Mouse (Mus musculus) stomach, adult 2 months (tissue): ENCODE data around the gene Foxn1. TPM values are rescaled to one million over a fixed set of nuclear protein-coding genes. Genes with fewer than 3 reads are reported as not detected.

Experiments used
- polyA plus RNA-seq: library from polyadenylated mRNA; depleted of rRNA; stranded (reverse); fragments of >200 nt; gene quantifications from 2 replicates; pipeline ENCODE4 v1.2.3, GENCODE M21; 2012; rRNA removed

Gene Foxn1
- 1.5 and 1.9 TPM in 2 replicates for polyA plus RNA-seq

DNA sequence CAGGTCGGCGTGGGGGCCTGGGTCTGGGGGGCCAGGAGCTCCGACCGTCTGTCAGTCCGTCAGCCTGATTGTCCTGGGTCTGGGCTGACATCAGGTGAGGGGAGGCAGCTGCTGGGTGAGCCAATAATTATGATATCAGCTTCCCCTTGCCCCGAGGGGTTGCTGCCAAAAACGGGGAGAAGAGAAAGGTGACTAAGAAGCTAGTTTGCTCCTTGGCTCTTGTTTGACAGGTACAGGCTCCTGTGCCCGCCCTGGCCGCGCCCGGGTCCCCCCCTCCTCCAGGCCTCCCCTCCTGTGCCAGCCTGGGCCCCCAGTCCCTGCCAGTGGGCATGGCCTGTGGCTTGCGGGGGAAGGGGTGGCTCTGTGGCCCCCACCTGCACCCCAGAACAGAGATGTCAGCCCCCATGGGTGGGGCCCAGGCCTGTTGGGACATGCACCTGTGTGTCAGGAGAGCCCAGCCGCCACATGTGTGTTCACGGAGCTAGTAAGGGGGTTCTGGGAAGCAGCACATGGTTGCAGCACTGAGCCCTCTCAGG lies at the start of gene Foxn1:
Foxn1 (minus strand) TSS at position 51 of the 536 bp plus-strand sequence.

DNA sequence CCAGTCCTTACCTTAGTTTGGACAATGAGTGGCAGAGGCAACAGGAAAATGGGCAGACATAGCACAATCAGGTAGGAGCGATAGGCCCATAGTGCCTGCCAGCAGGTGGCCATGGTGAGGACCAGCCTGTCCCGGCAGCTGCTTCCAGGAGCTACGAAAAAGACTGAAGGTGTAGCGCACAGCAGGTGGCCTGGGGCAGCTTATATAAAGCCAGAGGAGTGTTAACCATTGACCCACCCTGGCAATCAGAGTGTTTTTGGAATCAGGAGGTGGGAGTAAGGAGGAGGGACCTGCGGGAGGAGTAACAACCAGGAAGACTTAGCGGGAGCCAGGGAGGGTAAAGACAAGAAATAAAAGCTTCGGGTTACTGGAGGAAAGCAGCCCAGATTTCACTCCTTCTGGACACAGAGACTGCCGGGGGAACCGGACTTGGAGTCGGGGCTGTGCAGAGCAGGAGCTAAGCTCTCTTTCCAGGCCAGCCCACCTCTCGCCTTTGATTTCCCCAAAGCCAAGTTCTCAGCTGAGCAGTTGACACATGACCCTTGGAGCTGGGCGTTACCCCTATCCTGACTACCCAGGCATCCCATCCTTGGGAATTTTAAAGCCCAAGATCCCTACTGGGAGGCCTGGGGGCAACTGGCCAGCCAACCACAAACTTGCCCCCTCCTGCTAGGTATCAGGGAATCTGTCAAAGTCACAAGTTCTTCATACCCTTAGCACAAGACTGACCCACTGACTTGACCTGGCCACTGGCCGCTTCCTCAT lies 35.9 kb upstream of the Foxn1 start, which contains the start of gene Slc13a2:
Slc13a2 (minus strand) TSS at position 163 of the 765 bp plus-strand sequence.

DNA sequence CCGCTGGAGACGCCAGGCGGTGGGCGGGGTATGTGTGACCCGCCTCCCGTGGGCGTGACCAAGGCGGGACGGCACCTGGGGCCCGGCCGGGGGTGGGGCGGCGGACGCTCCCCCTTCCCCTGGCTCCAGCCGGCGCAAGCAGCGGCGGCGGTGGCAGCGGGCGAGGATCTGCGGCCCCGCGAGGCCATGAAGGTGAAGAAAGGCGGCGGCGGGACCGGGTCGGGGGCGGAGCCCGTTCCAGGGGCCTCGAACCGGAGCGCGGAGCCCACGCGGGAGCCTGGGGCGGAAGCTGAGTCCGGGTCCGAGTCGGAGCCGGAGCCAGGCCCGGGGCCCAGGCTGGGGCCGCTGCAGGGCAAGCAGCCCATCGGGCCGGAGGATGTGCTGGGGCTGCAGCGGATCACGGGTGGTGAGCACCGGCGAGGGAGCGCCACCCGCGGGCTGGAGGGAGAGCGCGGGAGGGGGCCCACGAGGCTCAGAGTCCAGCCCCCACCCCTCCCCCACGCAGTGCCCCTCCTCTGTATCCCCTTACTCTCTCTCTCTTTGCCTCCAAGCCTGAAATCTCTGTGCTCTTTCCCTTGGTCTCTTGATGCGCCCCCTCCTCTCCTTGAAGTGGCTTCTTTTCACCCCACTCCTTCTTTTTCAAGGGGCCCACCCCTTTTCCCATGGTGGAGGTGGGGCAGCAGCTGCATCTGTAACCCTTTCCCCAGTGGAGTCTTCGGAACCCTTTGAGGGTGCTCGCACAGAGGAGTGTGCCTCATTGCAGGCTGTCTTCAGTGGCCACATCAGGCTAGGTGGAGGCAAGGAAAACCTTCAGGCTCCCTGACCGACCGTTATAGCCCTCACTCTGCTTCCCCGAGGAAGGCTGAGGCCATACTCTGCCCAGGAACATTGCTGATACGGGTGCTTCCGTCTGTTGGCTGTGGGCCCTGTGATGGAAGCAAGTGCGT lies 42.7 kb downstream of the Foxn1 start, which contains the start of gene Unc119:
Unc119 (plus strand) TSS at position 102 of the 947 bp plus-strand sequence.

DNA sequence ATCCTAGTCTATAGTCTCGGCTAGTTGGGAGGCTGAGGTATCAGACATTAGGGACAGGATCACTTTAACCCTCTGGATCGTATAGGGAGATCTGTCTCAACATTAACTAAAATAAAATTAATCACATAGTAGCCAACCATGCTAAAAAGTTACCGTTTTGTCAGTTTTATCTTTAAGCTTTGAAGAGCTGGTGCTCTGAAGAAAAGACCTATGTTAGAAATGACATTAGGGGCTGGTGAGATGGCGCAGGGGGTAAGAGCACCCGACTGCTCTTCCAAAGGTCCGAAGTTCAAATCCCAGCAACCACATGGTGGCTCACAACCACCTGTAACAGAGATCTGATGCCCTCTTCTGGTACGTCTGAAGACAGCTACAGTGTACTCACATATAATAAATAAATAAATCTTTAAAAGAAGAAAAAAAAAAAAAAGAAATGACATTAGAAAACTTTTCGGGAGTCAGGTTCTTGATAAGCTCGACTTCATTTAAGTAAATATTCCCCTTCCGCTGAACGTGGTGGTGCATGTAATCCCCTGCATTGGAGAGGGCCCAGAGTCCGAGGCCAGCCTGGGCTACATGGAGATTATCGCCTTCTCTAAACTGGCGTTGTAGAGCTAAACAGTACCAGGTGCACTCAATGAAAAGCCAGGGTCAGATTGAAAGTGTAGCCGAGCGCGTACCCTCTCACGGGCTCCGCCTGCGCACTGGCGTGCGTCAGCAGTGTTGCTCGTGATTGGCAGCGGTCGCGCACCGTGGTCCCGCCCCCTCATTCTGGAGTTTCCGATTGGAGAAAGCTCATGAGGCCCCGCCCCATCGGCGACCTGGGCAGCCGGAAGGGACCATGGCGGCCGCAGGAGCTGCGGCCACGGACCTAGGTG lies 58.5 kb downstream of the Foxn1 start, which contains the start of gene Pigs:
Pigs (plus strand) TSS at position 782 of the 878 bp plus-strand sequence.

DNA sequence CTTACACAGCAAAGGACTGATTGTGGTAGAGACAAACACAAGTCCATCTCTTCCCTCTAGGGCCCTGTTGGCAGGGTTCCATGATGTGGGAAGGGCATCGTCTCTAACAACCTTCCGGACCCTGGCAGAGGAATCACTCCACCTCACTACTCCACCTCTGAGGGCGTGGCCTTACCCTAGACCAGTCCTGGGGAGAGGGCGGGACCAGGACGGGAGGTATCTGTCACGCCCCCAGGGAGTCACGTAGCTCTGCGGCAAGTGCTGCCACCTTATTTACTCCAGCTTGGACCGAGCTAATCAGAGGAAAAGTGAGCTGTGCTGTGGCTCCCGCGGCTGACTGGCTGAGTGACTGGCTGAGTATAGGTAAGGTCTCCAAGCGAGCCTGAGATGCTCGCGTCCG lies 63.5 kb downstream of the Foxn1 start, which contains the start of gene Aldoc:
Aldoc (plus strand) TSS at position 109 of the 400 bp plus-strand sequence.

Other genes starting within 250 kb of the Foxn1 start
- 56.3 and 88.1 TPM in 2 replicates for gene Traf4, start 221.0 kb downstream of the Foxn1 start, polyA plus RNA-seq
- gene Nek8, start 209.9 kb downstream of the Foxn1 start, polyA plus RNA-seq, result 6.4 and 6.5 TPM in 2 replicates
- gene Tlcd1, start 209.8 kb downstream of the Foxn1 start, polyA plus RNA-seq, result 23.7 and 47.3 TPM in 2 replicates
- gene Rpl23a, start 203.0 kb downstream of the Foxn1 start, polyA plus RNA-seq, result 14.0 and 21.6 TPM in 2 replicates
- gene Rab34, start 198.1 kb downstream of the Foxn1 start, polyA plus RNA-seq, result 17.3 and 32.5 TPM in 2 replicates
- 0.09 and 0.15 TPM in 2 replicates for gene Proca1, start 193.2 kb downstream of the Foxn1 start, polyA plus RNA-seq
- 49.4 and 60.2 TPM in 2 replicates for gene Sdf2, start 140.8 kb downstream of the Foxn1 start, polyA plus RNA-seq
- 14.7 and 15.7 TPM in 2 replicates for gene Supt6, start 140.6 kb downstream of the Foxn1 start, polyA plus RNA-seq
- gene 2610507B11Rik, start 124.8 kb downstream of the Foxn1 start, polyA plus RNA-seq, result 46.4 and 52.0 TPM in 2 replicates
- gene BC030499, start 95.7 kb downstream of the Foxn1 start, polyA plus RNA-seq, result 0.06 TPM in 2 replicates
- 2.4 and 4.1 TPM in 2 replicates for gene Spag5, start 85.0 kb downstream of the Foxn1 start, polyA plus RNA-seq
- gene Aldoc, start 63.6 kb downstream of the Foxn1 start, polyA plus RNA-seq, result 5.7 and 6.7 TPM in 2 replicates
- gene Pigs, start 58.1 kb downstream of the Foxn1 start, polyA plus RNA-seq, result 35.8 and 40.6 TPM in 2 replicates
- 13.9 and 17.0 TPM in 2 replicates for gene Unc119, start 43.1 kb downstream of the Foxn1 start, polyA plus RNA-seq
- gene Slc13a2, start 35.7 kb upstream of the Foxn1 start, polyA plus RNA-seq, result 0.03 TPM in 2 replicates
- 11.8 and 16.8 TPM in 2 replicates for gene Slc46a1, start 79.1 kb upstream of the Foxn1 start, polyA plus RNA-seq
- 0.52 and 0.53 TPM in 2 replicates for gene Sarm1, start 111.2 kb upstream of the Foxn1 start, polyA plus RNA-seq
- gene Vtn, start 112.5 kb upstream of the Foxn1 start, polyA plus RNA-seq, result 8.3 and 11.7 TPM in 2 replicates
- 0.12 TPM in 1 of 2 replicates, not detected in the other for gene Sebox, start 116.9 kb upstream of the Foxn1 start, polyA plus RNA-seq
- gene Tmem199, start 125.6 kb upstream of the Foxn1 start, polyA plus RNA-seq, result 2.5 and 3.6 TPM in 2 replicates
- gene Poldip2, start 125.6 kb upstream of the Foxn1 start, polyA plus RNA-seq, result 20.2 and 26.0 TPM in 2 replicates
- gene Tnfaip1, start 149.8 kb upstream of the Foxn1 start, polyA plus RNA-seq, result 13.3 and 15.2 TPM in 2 replicates
- 53.2 and 57.5 TPM in 2 replicates for gene Ift20, start 149.8 kb upstream of the Foxn1 start, polyA plus RNA-seq
- 21.2 and 26.4 TPM in 2 replicates for gene Tmem97, start 164.2 kb upstream of the Foxn1 start, polyA plus RNA-seq